Mouse (Mus musculus): Measurements from ENCODE around the gene Pgrmc2. TPM values are rescaled to one million over a fixed set of nuclear protein-coding genes. Genes with fewer than 3 reads are reported as not detected.

Gene Pgrmc2
- polyA plus RNA-seq (2012) = 1.9 and 2.0 TPM in 2 replicates

GRCm38 (mm10) chr3:41082885-41083789, at the start of gene Pgrmc2:
Pgrmc2 (minus strand) TSS chr3:41083046.
- peak within 1 kb of the TSS; percentile 79 for H3K4me3 ChIP-seq (replicated peaks)
- H3K27me3 ChIP-seq (ENCODE audit: control insufficient read depth) = peaks cover 6% of the 10 kb centered on the region; the same call in 1 of the 2 replicates
- peaks cover 10% of the 10 kb centered on the region for H3K36me3 ChIP-seq (ENCODE audit: control insufficient read depth)
- no peak for TF ChIP-seq GATA1 (IDR thresholded peaks at IDR 0.05; ENCODE audit: low read length)
- no peak for TF ChIP-seq TAL1 (IDR thresholded peaks at IDR 0.05; ENCODE audit: low read length)
- no peaks in the 10 kb centered on the region for H3K9me3 ChIP-seq (ENCODE audit: control insufficient read depth, low read length)
- H3K4me1 ChIP-seq (ENCODE audit: control insufficient read depth) = peaks cover 41% of the 10 kb centered on the region

DNA sequence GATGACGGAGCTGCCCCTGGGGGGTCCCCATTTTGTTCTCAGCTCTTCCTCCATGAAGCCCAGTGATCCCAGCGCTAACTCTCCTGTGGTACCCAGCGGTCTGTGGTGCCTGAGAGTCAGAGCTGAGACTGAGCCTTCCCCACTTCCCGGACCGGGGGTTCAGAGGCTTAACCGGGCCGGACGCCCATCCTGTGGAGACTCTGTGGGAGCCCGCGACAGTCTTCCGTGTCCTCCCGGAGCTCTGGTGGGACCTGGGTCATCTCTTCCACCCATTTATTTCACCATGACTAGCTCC, 41.1 kb upstream of the Pgrmc2 start:
- Histone ChIP-seq H3K9me3 (ENCODE audit: control insufficient read depth, low read length) (no peaks in the 10 kb centered on the region), H3K27me3 (ENCODE audit: control insufficient read depth) (peaks cover 56% of the 10 kb centered on the region), H3K4me1 (ENCODE audit: control insufficient read depth) (no peaks in the 10 kb centered on the region)

DNA sequence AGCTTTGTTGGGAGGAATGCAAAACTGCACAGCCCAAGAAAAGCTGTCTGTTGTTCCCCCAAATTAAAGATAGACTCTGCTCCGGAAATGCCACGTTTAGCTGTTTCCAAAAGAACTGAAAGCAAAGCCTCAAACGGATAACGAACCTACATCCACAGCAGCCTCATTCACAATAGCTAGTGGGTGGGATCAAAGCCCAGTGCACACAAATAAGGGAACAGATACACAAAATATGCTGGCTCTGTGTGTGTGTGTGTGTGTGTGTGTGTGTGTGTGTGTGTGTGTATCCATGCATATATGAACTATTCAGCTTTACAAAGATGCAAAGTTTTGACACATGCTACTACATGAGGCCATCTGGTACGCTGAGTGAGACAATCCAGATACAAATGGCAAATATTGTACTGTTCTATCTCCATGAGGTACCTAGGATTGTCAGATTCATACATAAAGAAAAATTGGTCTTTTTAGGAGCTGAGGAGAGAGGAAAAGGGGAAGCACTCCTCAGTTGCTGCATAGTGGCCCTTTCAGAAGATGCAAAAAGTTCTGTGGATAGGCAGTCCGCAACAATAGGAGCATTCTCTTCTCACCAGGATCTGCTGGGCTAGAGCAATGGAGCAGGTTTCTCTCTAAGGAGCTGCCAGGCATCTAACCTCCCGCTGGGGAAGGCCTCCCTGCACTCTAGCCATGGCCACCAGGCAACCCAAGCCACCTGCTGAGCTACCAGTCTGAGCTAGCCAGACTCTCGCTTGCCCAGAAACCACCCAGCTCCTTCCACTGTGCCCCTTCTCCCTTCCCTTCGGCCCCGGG, 40.5 kb upstream of the Pgrmc2 start:
- H3K4me3 ChIP-seq (replicated peaks) = no peak overlapping the region

More for the DNA sequence above, 41.1 kb upstream of the Pgrmc2 start:
- no peak for TF ChIP-seq GATA1 (IDR thresholded peaks at IDR 0.05; ENCODE audit: low read length)
- no peak for TF ChIP-seq TAL1 (IDR thresholded peaks at IDR 0.05; ENCODE audit: low read length)
- Histone ChIP-seq H3K4me3 (replicated peaks) (no peak overlapping the region), H3K36me3 (ENCODE audit: control insufficient read depth) (no peaks in the 10 kb centered on the region)

DNA sequence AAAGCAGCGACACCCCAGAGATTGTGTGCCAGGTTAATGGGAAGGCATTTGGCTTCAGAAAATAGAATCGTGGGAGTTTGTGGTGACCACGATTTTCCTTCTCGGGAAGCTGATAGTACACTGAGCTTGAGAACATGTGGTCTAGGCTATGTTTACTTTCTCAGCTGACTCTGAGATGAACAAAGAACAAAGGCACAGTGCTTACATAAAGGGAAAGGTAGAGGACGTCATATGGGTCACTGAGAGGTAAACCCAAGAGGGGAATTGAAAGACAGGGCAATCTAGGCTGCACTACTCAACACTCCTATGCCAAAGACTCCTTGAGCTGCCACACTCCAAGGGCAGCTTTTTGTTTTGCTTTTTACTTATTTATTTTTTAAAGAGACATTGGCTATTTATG, 35.3 kb upstream of the Pgrmc2 start:
- Histone ChIP-seq H3K9me3 (ENCODE audit: control insufficient read depth, low read length) (no peaks in the 10 kb centered on the region), H3K27me3 (ENCODE audit: control insufficient read depth) (peaks cover 17% of the 10 kb centered on the region), H3K4me1 (ENCODE audit: control insufficient read depth) (peaks cover 5% of the 10 kb centered on the region), H3K4me3 (replicated peaks) (no peak overlapping the region), H3K36me3 (ENCODE audit: control insufficient read depth) (no peaks in the 10 kb centered on the region)
- TF ChIP-seq GATA1 (IDR thresholded peaks at IDR 0.05; ENCODE audit: low read length) (no peak), TAL1 (IDR thresholded peaks at IDR 0.05; ENCODE audit: low read length) (no peak)

More for the DNA sequence above, 40.5 kb upstream of the Pgrmc2 start:
- no peaks in the 10 kb centered on the region for H3K9me3 ChIP-seq (ENCODE audit: control insufficient read depth, low read length)
- H3K27me3 ChIP-seq (ENCODE audit: control insufficient read depth) = peaks cover 52% of the 10 kb centered on the region
- TF ChIP-seq TAL1 (IDR thresholded peaks at IDR 0.05; ENCODE audit: low read length) (no peak), GATA1 (IDR thresholded peaks at IDR 0.05; ENCODE audit: low read length) (no peak)
- no peaks in the 10 kb centered on the region for H3K4me1 ChIP-seq (ENCODE audit: control insufficient read depth)
- H3K36me3 ChIP-seq (ENCODE audit: control insufficient read depth) = no peaks in the 10 kb centered on the region

- Histone ChIP-seq H3K4me1 (ENCODE audit: control insufficient read depth) (peaks cover 5% of the 10 kb centered on the region), H3K9me3 (ENCODE audit: control insufficient read depth, low read length) (no peaks in the 10 kb centered on the region), H3K27me3 (ENCODE audit: control insufficient read depth) (peaks cover 12% of the 10 kb centered on the region), H3K36me3 (ENCODE audit: control insufficient read depth) (no peaks in the 10 kb centered on the region), H3K4me3 (replicated peaks) (no peak overlapping the region)
- TF ChIP-seq GATA1 (IDR thresholded peaks at IDR 0.05; ENCODE audit: low read length) (no peak), TAL1 (IDR thresholded peaks at IDR 0.05; ENCODE audit: low read length) (no peak)
These were observed 34.6 kb upstream of the Pgrmc2 start for GRCm38 (mm10) chr3:41117447-41117846.

DNA sequence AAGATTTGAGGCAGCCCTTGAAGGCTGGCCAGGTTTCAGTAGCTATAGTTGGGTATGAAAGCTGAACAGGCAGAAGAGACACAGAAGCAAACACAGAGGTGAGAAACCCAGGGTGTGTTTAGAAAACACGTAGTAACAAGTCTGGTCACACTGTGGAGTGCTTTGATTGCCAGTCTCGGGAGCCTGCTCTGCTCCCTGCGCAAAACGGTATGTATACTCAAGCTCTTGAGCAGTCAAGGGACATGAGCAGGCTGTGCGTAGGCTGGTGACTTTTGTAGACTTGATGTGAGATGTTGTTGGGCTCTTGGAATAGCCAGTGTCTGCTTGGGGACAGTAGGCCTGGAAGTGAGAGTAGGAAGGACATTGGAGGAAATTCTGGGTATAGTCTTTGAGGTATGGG, 30.3 kb upstream of the Pgrmc2 start:
- Histone ChIP-seq H3K4me3 (replicated peaks) (no peak overlapping the region), H3K36me3 (ENCODE audit: control insufficient read depth) (no peaks in the 10 kb centered on the region), H3K4me1 (ENCODE audit: control insufficient read depth) (peaks cover 5% of the 10 kb centered on the region), H3K27me3 (ENCODE audit: control insufficient read depth) (peaks cover 3% of the 10 kb centered on the region), H3K9me3 (ENCODE audit: control insufficient read depth, low read length) (no peaks in the 10 kb centered on the region)
- TF ChIP-seq GATA1 (IDR thresholded peaks at IDR 0.05; ENCODE audit: low read length) (no peak), TAL1 (IDR thresholded peaks at IDR 0.05; ENCODE audit: low read length) (no peak)

GRCm38 (mm10) chr3:41108306-41108785, 25.5 kb upstream of the Pgrmc2 start:
- no peaks in the 10 kb centered on the region for H3K36me3 ChIP-seq (ENCODE audit: control insufficient read depth)
- no peak overlapping the region for H3K4me3 ChIP-seq (replicated peaks)
- H3K4me1 ChIP-seq (ENCODE audit: control insufficient read depth) = peaks cover 9% of the 10 kb centered on the region
- TF ChIP-seq TAL1 (IDR thresholded peaks at IDR 0.05; ENCODE audit: low read length) (no peak), GATA1 (IDR thresholded peaks at IDR 0.05; ENCODE audit: low read length) (no peak)
- no peaks in the 10 kb centered on the region for H3K9me3 ChIP-seq (ENCODE audit: control insufficient read depth, low read length)
- peaks cover 3% of the 10 kb centered on the region for H3K27me3 ChIP-seq (ENCODE audit: control insufficient read depth)

DNA sequence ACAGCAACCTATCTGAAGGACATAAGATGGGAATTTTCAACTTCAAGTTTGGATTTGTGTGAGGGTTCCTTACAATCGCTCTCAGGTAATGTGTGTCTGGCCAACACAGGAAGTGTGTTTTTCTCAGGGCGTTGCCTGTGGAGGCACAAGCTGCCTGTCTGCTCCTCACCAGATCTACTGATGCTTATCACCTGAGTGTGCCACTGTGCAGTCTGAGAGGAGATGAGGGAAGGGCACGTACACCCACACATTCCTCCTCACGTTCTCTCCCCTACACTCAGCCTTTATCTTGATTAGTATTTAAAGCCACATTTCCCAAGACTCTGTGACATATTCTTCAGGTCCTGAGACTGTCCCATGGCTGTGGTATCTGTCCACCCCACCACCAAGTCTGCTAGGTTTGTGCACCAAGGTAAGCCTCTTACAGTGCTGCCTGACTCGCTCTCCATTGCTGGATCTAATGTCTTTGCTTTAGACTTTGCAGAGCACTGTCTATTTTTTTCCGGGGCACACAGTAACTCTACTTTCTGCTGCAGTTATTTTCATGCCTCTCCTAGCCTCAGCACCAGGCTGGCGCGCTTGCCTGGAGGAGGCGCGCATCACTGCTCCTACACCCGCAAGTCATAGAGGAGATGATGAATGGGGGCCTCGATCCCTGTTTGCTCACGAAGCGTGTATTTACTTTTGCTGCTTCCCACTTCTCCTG, 24.9 kb upstream of the Pgrmc2 start:
- H3K9me3 ChIP-seq (ENCODE audit: control insufficient read depth, low read length) = peaks cover under 1% of the 10 kb centered on the region
- peaks cover 3% of the 10 kb centered on the region for H3K27me3 ChIP-seq (ENCODE audit: control insufficient read depth)
- H3K4me1 ChIP-seq (ENCODE audit: control insufficient read depth) = peaks cover 9% of the 10 kb centered on the region
- TF ChIP-seq TAL1 (IDR thresholded peaks at IDR 0.05; ENCODE audit: low read length) (no peak), GATA1 (IDR thresholded peaks at IDR 0.05; ENCODE audit: low read length) (no peak)
- H3K36me3 ChIP-seq (ENCODE audit: control insufficient read depth) = no peaks in the 10 kb centered on the region
- H3K4me3 ChIP-seq (replicated peaks) = no peak overlapping the region

All from erythroblast, embryonic 14.5 days (primary cell).